Mouse (Mus musculus): ENCODE measurements around the gene Bag5. TPM values are rescaled to one million over a fixed set of nuclear protein-coding genes. Genes with fewer than 3 reads are reported as not detected.

The Bag5 gene
- polyA plus RNA-seq, 1 experiment from 2014 or later, result 45.7 TPM

DNA sequence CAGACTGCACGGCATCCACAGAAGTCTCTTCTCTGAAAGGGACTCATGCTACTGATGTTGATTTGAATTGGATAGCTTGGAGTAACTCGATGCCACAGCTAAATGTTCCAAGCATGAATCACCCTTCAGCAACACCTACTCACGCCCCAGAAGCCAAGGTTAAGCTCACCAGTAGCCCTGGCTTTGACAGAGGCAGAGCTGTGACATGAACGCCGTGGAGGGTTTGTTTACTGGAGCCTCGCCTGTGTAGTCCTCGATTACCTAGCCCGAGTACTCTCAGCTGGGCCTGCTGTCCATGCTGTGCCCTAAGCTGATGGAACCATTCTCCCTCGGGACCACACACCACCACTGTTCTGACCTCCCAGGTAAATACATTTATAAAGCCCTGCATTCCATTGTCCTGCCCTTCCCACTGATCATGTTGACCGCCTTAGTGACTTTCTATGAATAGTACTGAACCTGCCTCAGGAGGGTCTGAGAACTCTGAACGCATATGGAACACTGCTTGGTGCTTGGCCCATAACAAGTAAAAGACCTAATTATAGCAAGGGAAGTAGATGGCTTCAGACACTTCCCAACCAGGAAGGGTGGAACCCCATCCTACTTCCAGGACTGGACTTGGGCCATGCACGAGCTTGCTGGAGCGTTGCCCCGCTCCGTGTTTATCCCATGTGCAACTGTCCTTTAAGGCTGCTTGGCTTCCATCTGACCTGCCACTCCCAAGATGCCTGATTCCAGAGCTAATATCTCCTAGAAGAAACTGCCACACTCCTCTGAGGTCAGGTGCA, 7.7 kb downstream of the Bag5 start:
- no peak for DNase-seq (ENCODE audit: low spot score)
- WGBS, result 28% methylated on average over 15 of the region's 15 CpGs
- TF ChIP-seq CTCF (IDR thresholded peaks at IDR 0.05; ENCODE audit: low read depth), result no peak

DNA sequence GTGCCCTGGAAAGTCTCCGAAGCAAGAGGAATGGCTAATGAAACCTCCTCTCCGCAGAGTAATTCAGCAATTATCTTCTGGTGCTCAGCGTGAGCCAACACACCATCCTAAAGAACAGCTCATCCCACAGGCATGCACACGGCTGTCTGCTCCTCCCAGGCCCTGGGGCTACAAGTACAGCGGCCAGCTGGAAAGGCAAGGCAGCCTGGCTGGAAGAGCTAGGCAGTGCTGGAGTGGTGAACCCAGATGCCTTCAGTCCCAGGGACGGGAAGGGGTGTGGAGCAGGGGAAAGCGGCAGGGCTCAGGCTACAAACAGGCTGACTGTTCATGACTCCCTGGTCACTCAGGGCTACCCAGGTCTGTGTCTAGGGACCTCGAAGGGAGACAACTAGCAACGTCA, 8.4 kb downstream of the Bag5 start:
- H3K4me2 ChIP-seq (ENCODE audit: low read length), result no peak overlapping the region
- no peak overlapping the region for H3K4me3 ChIP-seq (replicated peaks; ENCODE audit: low read depth, low read length)
- ATAC-seq (replicated peaks; ENCODE audit: low FRiP score, low read depth) (0 out of 2 replicates have a peak, but pooled peaks have one; percentile 30), DNase-seq (ENCODE audit: low spot score) (no peak)
- TF ChIP-seq CTCF (IDR thresholded peaks at IDR 0.05; ENCODE audit: low read depth), result no peak
- no peak overlapping the region for H3K9ac ChIP-seq (ENCODE audit: low read depth, low read length)
- H3K27ac ChIP-seq, result peak overlapping the region; percentile 58
- WGBS, result 23% methylated on average over 9 of the region's 9 CpGs
- H3K9me3 ChIP-seq (replicated peaks; ENCODE audit: low read length), result no peaks in the 10 kb centered on the region
- H3K4me1 ChIP-seq (replicated peaks; ENCODE audit: insufficient read depth, low read length), result no peaks in the 10 kb centered on the region; the same call in 1 of the 2 replicates
- peaks cover 9% of the 10 kb centered on the region for H3K36me3 ChIP-seq (ENCODE audit: insufficient read depth, low read length)
- no peaks in the 10 kb centered on the region for H3K27me3 ChIP-seq (ENCODE audit: insufficient read depth, low read length)

More for the DNA sequence above, 7.7 kb downstream of the Bag5 start:
- Histone ChIP-seq H3K27me3 (ENCODE audit: insufficient read depth, low read length) (no peaks in the 10 kb centered on the region), H3K4me3 (replicated peaks; ENCODE audit: low read depth, low read length) (no peak overlapping the region), H3K4me1 (replicated peaks; ENCODE audit: insufficient read depth, low read length) (no peaks in the 10 kb centered on the region; the same call in 1 of the 2 replicates), H3K9me3 (replicated peaks; ENCODE audit: low read length) (no peaks in the 10 kb centered on the region), H3K27ac (peak overlapping the region; percentile 58), H3K9ac (ENCODE audit: low read depth, low read length) (no peak overlapping the region), H3K4me2 (ENCODE audit: low read length) (no peak overlapping the region), H3K36me3 (ENCODE audit: insufficient read depth, low read length) (peaks cover 17% of the 10 kb centered on the region)
- peak; percentile 37 for ATAC-seq (replicated peaks; ENCODE audit: low FRiP score, low read depth)

DNA sequence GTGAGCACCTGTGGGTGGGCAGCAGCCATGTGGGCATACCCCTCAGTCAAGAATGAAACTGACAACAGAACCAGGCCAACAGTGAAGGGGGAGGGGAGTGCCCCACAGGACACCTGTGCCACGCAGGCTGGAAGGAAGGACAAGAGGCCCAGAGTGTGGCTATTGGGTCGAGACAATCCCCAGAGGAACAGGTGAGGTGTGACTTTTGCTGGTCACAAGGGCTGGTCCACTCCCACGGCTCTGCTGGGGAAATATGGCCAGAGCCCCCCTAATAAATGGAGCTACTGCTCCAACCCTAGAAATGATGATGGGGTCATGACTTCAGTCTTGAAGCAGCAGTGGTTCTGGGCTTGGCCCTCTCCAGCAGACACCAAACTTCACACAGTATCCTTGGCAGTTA, 9.8 kb downstream of the Bag5 start:
- Histone ChIP-seq H3K36me3 (ENCODE audit: insufficient read depth, low read length) (no peaks in the 10 kb centered on the region), H3K9me3 (replicated peaks; ENCODE audit: low read length) (no peaks in the 10 kb centered on the region), H3K4me1 (replicated peaks; ENCODE audit: insufficient read depth, low read length) (no peaks in the 10 kb centered on the region; the same call in 1 of the 2 replicates), H3K9ac (ENCODE audit: low read depth, low read length) (no peak overlapping the region), H3K4me2 (ENCODE audit: low read length) (no peak overlapping the region), H3K27me3 (ENCODE audit: insufficient read depth, low read length) (no peaks in the 10 kb centered on the region), H3K27ac (no peak overlapping the region), H3K4me3 (replicated peaks; ENCODE audit: low read depth, low read length) (no peak overlapping the region)
- WGBS, result 53% methylated on average over 3 of the region's 3 CpGs
- DNase-seq (ENCODE audit: low spot score) (no peak), ATAC-seq (replicated peaks; ENCODE audit: low FRiP score, low read depth) (no peak)
- no peak for TF ChIP-seq CTCF (IDR thresholded peaks at IDR 0.05; ENCODE audit: low read depth)

DNA sequence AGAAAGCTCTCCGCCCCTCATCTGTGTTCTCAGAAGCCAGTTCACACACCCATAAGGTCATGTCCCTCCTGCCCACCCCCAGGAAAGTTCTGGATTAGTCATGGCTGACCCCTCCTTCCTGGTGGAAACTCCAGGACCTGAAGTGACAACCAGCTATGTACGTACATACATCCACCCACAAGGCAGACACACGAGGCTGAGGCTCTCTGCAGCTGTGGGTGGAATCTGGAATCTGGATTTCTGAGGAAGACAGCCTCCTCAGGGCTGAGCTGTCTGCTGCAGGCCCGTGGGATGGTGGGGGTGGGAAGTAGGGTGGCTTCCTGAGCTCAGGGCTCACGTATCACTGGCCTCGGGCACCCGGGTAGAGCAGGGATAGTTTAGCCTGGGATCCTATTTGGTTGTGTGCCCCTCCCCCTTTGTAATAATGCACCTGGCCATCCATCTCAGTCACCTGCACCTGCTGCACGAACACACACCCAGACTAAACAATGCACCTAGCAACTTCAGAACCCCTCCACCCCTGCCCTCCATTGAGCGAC, 12.1 kb downstream of the Bag5 start:
- WGBS, result 42% methylated on average over 9 of the region's 9 CpGs
- DNase-seq (ENCODE audit: low spot score) (no peak), ATAC-seq (replicated peaks; ENCODE audit: low FRiP score, low read depth) (no peak)
- no peak overlapping the region for H3K9ac ChIP-seq (ENCODE audit: low read depth, low read length)
- no peaks in the 10 kb centered on the region for H3K36me3 ChIP-seq (ENCODE audit: insufficient read depth, low read length)
- no peak overlapping the region for H3K27ac ChIP-seq
- H3K4me2 ChIP-seq (ENCODE audit: low read length), result no peak overlapping the region
- H3K27me3 ChIP-seq (ENCODE audit: insufficient read depth, low read length), result no peaks in the 10 kb centered on the region
- H3K4me1 ChIP-seq (replicated peaks; ENCODE audit: insufficient read depth, low read length), result no peaks in the 10 kb centered on the region; the same call in 1 of the 2 replicates
- TF ChIP-seq CTCF (IDR thresholded peaks at IDR 0.05; ENCODE audit: low read depth), result no peak
- no peaks in the 10 kb centered on the region for H3K9me3 ChIP-seq (replicated peaks; ENCODE audit: low read length)
- no peak overlapping the region for H3K4me3 ChIP-seq (replicated peaks; ENCODE audit: low read depth, low read length)

DNA sequence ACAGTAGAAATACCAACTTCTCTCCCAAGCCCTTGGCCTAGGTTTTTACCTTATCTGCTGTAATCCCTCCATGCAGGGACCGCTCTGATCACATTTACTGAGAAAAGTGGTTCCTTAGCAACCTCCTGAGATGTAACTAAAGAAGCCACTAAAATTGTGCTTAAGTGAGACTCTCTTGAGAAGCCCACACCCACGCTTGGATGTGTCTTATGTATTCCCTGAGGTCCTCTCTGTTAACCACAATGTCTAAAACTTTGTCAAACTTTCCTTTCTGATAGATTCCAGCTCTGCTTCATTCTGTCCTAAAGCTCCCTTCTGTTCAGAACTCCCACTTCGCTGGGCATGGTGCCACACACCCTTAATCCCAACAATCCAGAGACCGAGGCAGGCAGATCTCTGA, 13.5 kb downstream of the Bag5 start:
- no peak overlapping the region for H3K4me3 ChIP-seq (replicated peaks; ENCODE audit: low read depth, low read length)
- H3K36me3 ChIP-seq (ENCODE audit: insufficient read depth, low read length), result no peaks in the 10 kb centered on the region
- TF ChIP-seq CTCF (IDR thresholded peaks at IDR 0.05; ENCODE audit: low read depth), result no peak
- no peaks in the 10 kb centered on the region for H3K27me3 ChIP-seq (ENCODE audit: insufficient read depth, low read length)
- DNase-seq (ENCODE audit: low spot score) (no peak), ATAC-seq (replicated peaks; ENCODE audit: low FRiP score, low read depth) (no peak)
- peaks cover 6% of the 10 kb centered on the region for H3K4me1 ChIP-seq (replicated peaks; ENCODE audit: insufficient read depth, low read length)
- H3K9me3 ChIP-seq (replicated peaks; ENCODE audit: low read length), result no peaks in the 10 kb centered on the region
- no peak overlapping the region for H3K9ac ChIP-seq (ENCODE audit: low read depth, low read length)
- WGBS, result 80% methylated on average over 4 of the region's 4 CpGs
- no peak overlapping the region for H3K27ac ChIP-seq
- H3K4me2 ChIP-seq (ENCODE audit: low read length), result no peak overlapping the region

DNA sequence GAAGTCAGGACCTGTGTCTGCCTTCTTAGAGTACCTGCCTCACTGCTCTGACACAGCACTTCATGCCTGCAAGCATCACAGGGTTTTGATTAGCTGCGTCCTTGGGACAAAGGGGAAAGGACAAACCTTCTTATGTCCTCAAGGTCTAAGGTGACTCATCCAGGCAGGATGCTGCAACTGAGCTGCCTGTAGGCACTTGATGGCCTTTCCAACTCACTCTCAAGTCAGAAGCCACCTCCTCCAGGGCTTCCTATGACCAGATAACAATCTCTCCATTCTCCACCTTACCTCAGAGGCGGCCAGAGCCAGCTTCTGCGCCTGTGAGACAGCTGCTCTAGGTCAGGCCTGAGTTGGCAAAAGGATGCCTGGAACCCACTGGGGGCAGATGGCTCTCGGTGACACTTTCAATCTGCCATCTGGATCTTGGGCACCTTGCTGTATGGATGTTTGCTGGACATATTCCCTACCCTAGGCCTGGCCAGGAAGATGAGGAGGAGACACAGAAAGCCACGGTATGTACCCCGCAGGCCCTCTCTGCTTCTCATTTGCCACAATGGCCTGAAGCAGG, 14.6 kb downstream of the Bag5 start:
- 72% methylated on average over 6 of the region's 6 CpGs for WGBS
- no peak overlapping the region for H3K27ac ChIP-seq
- H3K4me3 ChIP-seq (replicated peaks; ENCODE audit: low read depth, low read length), result no peak overlapping the region
- no peaks in the 10 kb centered on the region for H3K9me3 ChIP-seq (replicated peaks; ENCODE audit: low read length)
- TF ChIP-seq CTCF (IDR thresholded peaks at IDR 0.05; ENCODE audit: low read depth), result no peak
- DNase-seq (ENCODE audit: low spot score) (no peak), ATAC-seq (replicated peaks; ENCODE audit: low FRiP score, low read depth) (no peak)
- H3K27me3 ChIP-seq (ENCODE audit: insufficient read depth, low read length), result no peaks in the 10 kb centered on the region
- peak overlapping the region; percentile 19; the same call in 1 of the 2 replicates for H3K9ac ChIP-seq (ENCODE audit: low read depth, low read length)
- peaks cover 18% of the 10 kb centered on the region for H3K4me1 ChIP-seq (replicated peaks; ENCODE audit: insufficient read depth, low read length)
- H3K36me3 ChIP-seq (ENCODE audit: insufficient read depth, low read length), result no peaks in the 10 kb centered on the region
- H3K4me2 ChIP-seq (ENCODE audit: low read length), result no peak overlapping the region

Measured in kidney, postnatal 0 days (tissue).